Mouse (Mus musculus): ENCODE data around the gene C130050O18Rik.

- TF ChIP-seq EP300 (IDR thresholded peaks at IDR 0.05; ENCODE audit: low read depth) (no peak), CTCF (IDR thresholded peaks at IDR 0.05; ENCODE audit: low read depth) (no peak)
These were observed 52.2 kb downstream of the C130050O18Rik start for GRCm38 (mm10) chr5:139457241-139457640.

All from heart, postnatal 0 days (tissue).